Mouse (Mus musculus): ENCODE data around the gene Pnpla1.
A peak's percentile ranks its signal among the peaks of the same experiment; 100 is the strongest.

- peak; percentile 74 for TF ChIP-seq CTCF (IDR thresholded peaks at IDR 0.05; ENCODE audit: borderline replicate concordance, extremely low read depth, insufficient read depth, insufficient read length)
- no peak for TF ChIP-seq POLR2A (IDR thresholded peaks at IDR 0.05; ENCODE audit: borderline replicate concordance, extremely low read depth, insufficient read depth, insufficient read length, poor library complexity, severe bottlenecking)
Observed at GRCm38 (mm10) chr17:28926866-28927635, 68.8 kb downstream of the Pnpla1 start.

Data from brain, embryonic 14.5 days (tissue).